Mouse (Mus musculus): Measurements from ENCODE around the gene Pnpla3. TPM values are rescaled to one million over a fixed set of nuclear protein-coding genes. Genes with fewer than 3 reads are reported as not detected.
A peak's percentile ranks its signal among the peaks of the same experiment; 100 is the strongest.

Gene Pnpla3
- total RNA-seq, 2 experiments from 2014 or later = 7.3 to 8.1 TPM

GRCm38 (mm10) chr15:84213162-84213739 is 45.6 kb downstream of the Pnpla3 start:
- no peak for TF ChIP-seq CTCF (conservative IDR thresholded peaks at IDR 0.05)
- DNase-seq (ENCODE audit: low spot score in 2 of 2) = no peak
- no peak overlapping the region for H3K27ac ChIP-seq
- H3K4me3 ChIP-seq = no peak overlapping the region

- no peak overlapping the region for H3K4me3 ChIP-seq
- H3K27ac ChIP-seq = no peak overlapping the region
- DNase-seq (ENCODE audit: low spot score in 2 of 2) = no peak
- TF ChIP-seq CTCF (conservative IDR thresholded peaks at IDR 0.05) = no peak
Measured at GRCm38 (mm10) chr15:84214476-84214875, 46.8 kb downstream of the Pnpla3 start.

GRCm38 (mm10) chr15:84215273-84215672 is 47.6 kb downstream of the Pnpla3 start:
- no peak overlapping the region for H3K27ac ChIP-seq
- no peak for DNase-seq (ENCODE audit: low spot score in 2 of 2)
- no peak overlapping the region for H3K4me3 ChIP-seq
- TF ChIP-seq CTCF (conservative IDR thresholded peaks at IDR 0.05) = no peak

GRCm38 (mm10) chr15:84216026-84216425 is 48.4 kb downstream of the Pnpla3 start:
- no peak for DNase-seq (ENCODE audit: low spot score in 2 of 2)
- Histone ChIP-seq H3K27ac (0 out of 2 replicates have a peak overlapping the region, but pooled peaks have one; percentile 68), H3K4me3 (no peak overlapping the region)
- no peak for TF ChIP-seq CTCF (conservative IDR thresholded peaks at IDR 0.05)

GRCm38 (mm10) chr15:84216461-84217084 is 48.9 kb downstream of the Pnpla3 start:
- TF ChIP-seq CTCF (conservative IDR thresholded peaks at IDR 0.05) = no peak
- Histone ChIP-seq H3K27ac (peak overlapping the region; percentile 68), H3K4me3 (no peak overlapping the region)
- DNase-seq (ENCODE audit: low spot score in 2 of 2) = no peak

GRCm38 (mm10) chr15:84217969-84218782 is 50.5 kb downstream of the Pnpla3 start:
- DNase-seq (ENCODE audit: low spot score in 2 of 2) = no peak
- no peak for TF ChIP-seq CTCF (conservative IDR thresholded peaks at IDR 0.05)
- Histone ChIP-seq H3K27ac (peak overlapping the region; percentile 25; the same call in 1 of the 2 replicates), H3K4me3 (no peak overlapping the region)

GRCm38 (mm10) chr15:84218783-84219271 is 51.2 kb downstream of the Pnpla3 start:
- TF ChIP-seq CTCF (conservative IDR thresholded peaks at IDR 0.05) = no peak
- Histone ChIP-seq H3K4me3 (no peak overlapping the region), H3K27ac (peak overlapping the region; percentile 25; the same call in 1 of the 2 replicates)
- no peak for DNase-seq (ENCODE audit: low spot score in 2 of 2)

GRCm38 (mm10) chr15:84221539-84221938 is 53.9 kb downstream of the Pnpla3 start:
- Histone ChIP-seq H3K27ac (no peak overlapping the region), H3K4me3 (no peak overlapping the region)
- no peak for DNase-seq (ENCODE audit: low spot score in 2 of 2)
- TF ChIP-seq CTCF (conservative IDR thresholded peaks at IDR 0.05) = no peak

GRCm38 (mm10) chr15:84223423-84223822 is 55.8 kb downstream of the Pnpla3 start:
- no peak overlapping the region for H3K27ac ChIP-seq
- TF ChIP-seq CTCF (conservative IDR thresholded peaks at IDR 0.05) = peak; percentile 67
- no peak overlapping the region for H3K4me3 ChIP-seq
- no peak for DNase-seq (ENCODE audit: low spot score in 2 of 2)

GRCm38 (mm10) chr15:84224779-84225178 is 57.1 kb downstream of the Pnpla3 start:
- peak; percentile 51 for TF ChIP-seq CTCF (conservative IDR thresholded peaks at IDR 0.05)

GRCm38 (mm10) chr15:84226918-84227317 is 59.3 kb downstream of the Pnpla3 start:
- DNase-seq (ENCODE audit: low spot score in 2 of 2) = no peak
- no peak for TF ChIP-seq CTCF (conservative IDR thresholded peaks at IDR 0.05)
- H3K4me3 ChIP-seq = no peak overlapping the region
- H3K27ac ChIP-seq = no peak overlapping the region

More at GRCm38 (mm10) chr15:84224779-84225178, 57.1 kb downstream of the Pnpla3 start:
- Histone ChIP-seq H3K27ac (no peak overlapping the region), H3K4me3 (no peak overlapping the region)
- no peak for DNase-seq (ENCODE audit: low spot score in 2 of 2)

GRCm38 (mm10) chr15:84230661-84231060 is 63.0 kb downstream of the Pnpla3 start:
- peak overlapping the region; percentile 97 for H3K27ac ChIP-seq

GRCm38 (mm10) chr15:84231113-84231712 is 63.6 kb downstream of the Pnpla3 start:
- peak overlapping the region; percentile 97 for H3K27ac ChIP-seq
- DNase-seq (ENCODE audit: low spot score in 2 of 2) = peak; percentile 70 to 87
- TF ChIP-seq CTCF (conservative IDR thresholded peaks at IDR 0.05) = no peak
- H3K4me3 ChIP-seq = peak overlapping the region; percentile 72

More at GRCm38 (mm10) chr15:84230661-84231060, 63.0 kb downstream of the Pnpla3 start:
- DNase-seq (ENCODE audit: low spot score in 2 of 2) = no peak
- TF ChIP-seq CTCF (conservative IDR thresholded peaks at IDR 0.05) = no peak
- peak overlapping the region; percentile 72 for H3K4me3 ChIP-seq
